Mouse (Mus musculus) liver, postnatal 0 days (tissue): Measurements from ENCODE around the gene Smap2.

ENCODE experiments used
- CTCF ChIP-seq: sonication (generic); IDR thresholded peaks from 2 replicates; pipeline ENCODE4 v1.5.1; 2016; ENCODE audit warnings: antibody characterized with exemption, low read depth
- EP300 ChIP-seq: IDR thresholded peaks from 2 replicates; pipeline ENCODE4 v1.6.1; 2016; ENCODE audit warnings: antibody characterized with exemption, low read depth, mild to moderate bottlenecking

GRCm38 (mm10) chr4:121052454-121053323, 35.6 kb upstream of the Smap2 start:
- TF ChIP-seq CTCF (no peak), EP300 (no peak)
